Mouse (Mus musculus): ENCODE results near the gene Ebf1. TPM values are rescaled to one million over a fixed set of nuclear protein-coding genes. Genes with fewer than 3 reads are reported as not detected.

Ebf1 gene
- polyA plus RNA-seq, 1 experiment, result not detected

- Histone ChIP-seq H3K4me1 (ENCODE audit: control insufficient read depth, insufficient read depth, low read length) (no peaks in the 10 kb centered on the region), H3K27ac (ENCODE audit: insufficient read depth, low read depth, low read length) (no peak overlapping the region), H3K4me3 (ENCODE audit: insufficient read depth, low read depth, low read length) (no peak overlapping the region)
- TF ChIP-seq POLR2A (IDR thresholded peaks at IDR 0.05; ENCODE audit: insufficient read depth, low read depth, low read length), result no peak
- TF ChIP-seq CTCF (IDR thresholded peaks at IDR 0.05; ENCODE audit: insufficient read depth, low read depth, low read length), result no peak
- 64% methylated on average over 5 of the region's 5 CpGs for WGBS
Measured at GRCm38 (mm10) chr11:44766246-44766645, 149.1 kb downstream of the Ebf1 start.

- 52% methylated on average over 3 of the region's 3 CpGs for WGBS
- Histone ChIP-seq H3K4me1 (ENCODE audit: control insufficient read depth, insufficient read depth, low read length) (no peaks in the 10 kb centered on the region), H3K27ac (ENCODE audit: insufficient read depth, low read depth, low read length) (no peak overlapping the region), H3K4me3 (ENCODE audit: insufficient read depth, low read depth, low read length) (no peak overlapping the region)
- no peak for TF ChIP-seq POLR2A (IDR thresholded peaks at IDR 0.05; ENCODE audit: insufficient read depth, low read depth, low read length)
- no peak for TF ChIP-seq CTCF (IDR thresholded peaks at IDR 0.05; ENCODE audit: insufficient read depth, low read depth, low read length)
Measured at GRCm38 (mm10) chr11:44767322-44767721, 150.2 kb downstream of the Ebf1 start.

GRCm38 (mm10) chr11:44768346-44768745, 151.2 kb downstream of the Ebf1 start:
- H3K4me1 ChIP-seq (ENCODE audit: control insufficient read depth, insufficient read depth, low read length), result no peaks in the 10 kb centered on the region
- WGBS, result 84% methylated on average over 5 of the region's 5 CpGs
- H3K27ac ChIP-seq (ENCODE audit: insufficient read depth, low read depth, low read length), result no peak overlapping the region
- no peak overlapping the region for H3K4me3 ChIP-seq (ENCODE audit: insufficient read depth, low read depth, low read length)
- no peak for TF ChIP-seq CTCF (IDR thresholded peaks at IDR 0.05; ENCODE audit: insufficient read depth, low read depth, low read length)
- no peak for TF ChIP-seq POLR2A (IDR thresholded peaks at IDR 0.05; ENCODE audit: insufficient read depth, low read depth, low read length)

- Histone ChIP-seq H3K4me3 (ENCODE audit: insufficient read depth, low read depth, low read length) (no peak overlapping the region), H3K4me1 (ENCODE audit: control insufficient read depth, insufficient read depth, low read length) (no peaks in the 10 kb centered on the region), H3K27ac (ENCODE audit: insufficient read depth, low read depth, low read length) (no peak overlapping the region)
- WGBS, result 89% methylated on average over 11 of the region's 11 CpGs
- no peak for TF ChIP-seq POLR2A (IDR thresholded peaks at IDR 0.05; ENCODE audit: insufficient read depth, low read depth, low read length)
- TF ChIP-seq CTCF (IDR thresholded peaks at IDR 0.05; ENCODE audit: insufficient read depth, low read depth, low read length), result no peak
Measured at GRCm38 (mm10) chr11:44770989-44771564, 154.0 kb downstream of the Ebf1 start.

- 78% methylated on average over 3 of the region's 3 CpGs for WGBS
- TF ChIP-seq POLR2A (IDR thresholded peaks at IDR 0.05; ENCODE audit: insufficient read depth, low read depth, low read length) (no peak), CTCF (IDR thresholded peaks at IDR 0.05; ENCODE audit: insufficient read depth, low read depth, low read length) (no peak)
- Histone ChIP-seq H3K4me1 (ENCODE audit: control insufficient read depth, insufficient read depth, low read length) (no peaks in the 10 kb centered on the region), H3K4me3 (ENCODE audit: insufficient read depth, low read depth, low read length) (no peak overlapping the region), H3K27ac (ENCODE audit: insufficient read depth, low read depth, low read length) (no peak overlapping the region)
Measured at GRCm38 (mm10) chr11:44774411-44774810, 157.3 kb downstream of the Ebf1 start.

- Histone ChIP-seq H3K4me3 (ENCODE audit: insufficient read depth, low read depth, low read length) (no peak overlapping the region), H3K27ac (ENCODE audit: insufficient read depth, low read depth, low read length) (no peak overlapping the region), H3K4me1 (ENCODE audit: control insufficient read depth, insufficient read depth, low read length) (no peaks in the 10 kb centered on the region)
- no peak for TF ChIP-seq POLR2A (IDR thresholded peaks at IDR 0.05; ENCODE audit: insufficient read depth, low read depth, low read length)
- TF ChIP-seq CTCF (IDR thresholded peaks at IDR 0.05; ENCODE audit: insufficient read depth, low read depth, low read length), result no peak
- 88% methylated on average over 2 of the region's 2 CpGs for WGBS
Measured at GRCm38 (mm10) chr11:44775549-44775948, 158.4 kb downstream of the Ebf1 start.

GRCm38 (mm10) chr11:44776556-44776955, 159.4 kb downstream of the Ebf1 start:
- TF ChIP-seq POLR2A (IDR thresholded peaks at IDR 0.05; ENCODE audit: insufficient read depth, low read depth, low read length) (no peak), CTCF (IDR thresholded peaks at IDR 0.05; ENCODE audit: insufficient read depth, low read depth, low read length) (no peak)
- Histone ChIP-seq H3K27ac (ENCODE audit: insufficient read depth, low read depth, low read length) (no peak overlapping the region), H3K4me1 (ENCODE audit: control insufficient read depth, insufficient read depth, low read length) (no peaks in the 10 kb centered on the region), H3K4me3 (ENCODE audit: insufficient read depth, low read depth, low read length) (no peak overlapping the region)
- WGBS, result 90% methylated on average over 2 of the region's 2 CpGs

GRCm38 (mm10) chr11:44777331-44778310, 160.5 kb downstream of the Ebf1 start:
- 40% methylated on average over 16 of the region's 16 CpGs for WGBS
- no peak overlapping the region for H3K27ac ChIP-seq (ENCODE audit: insufficient read depth, low read depth, low read length)
- no peak overlapping the region for H3K4me3 ChIP-seq (ENCODE audit: insufficient read depth, low read depth, low read length)
- no peaks in the 10 kb centered on the region for H3K4me1 ChIP-seq (ENCODE audit: control insufficient read depth, insufficient read depth, low read length)
- no peak for TF ChIP-seq CTCF (IDR thresholded peaks at IDR 0.05; ENCODE audit: insufficient read depth, low read depth, low read length)
- TF ChIP-seq POLR2A (IDR thresholded peaks at IDR 0.05; ENCODE audit: insufficient read depth, low read depth, low read length), result no peak

- no peak for TF ChIP-seq CTCF (IDR thresholded peaks at IDR 0.05; ENCODE audit: insufficient read depth, low read depth, low read length)
- no peak for TF ChIP-seq POLR2A (IDR thresholded peaks at IDR 0.05; ENCODE audit: insufficient read depth, low read depth, low read length)
- 97% methylated on average over 1 of the region's 1 CpGs for WGBS
- H3K4me1 ChIP-seq (ENCODE audit: control insufficient read depth, insufficient read depth, low read length), result no peaks in the 10 kb centered on the region
- no peak overlapping the region for H3K27ac ChIP-seq (ENCODE audit: insufficient read depth, low read depth, low read length)
- no peak overlapping the region for H3K4me3 ChIP-seq (ENCODE audit: insufficient read depth, low read depth, low read length)
Measured at GRCm38 (mm10) chr11:44779030-44779429, 161.9 kb downstream of the Ebf1 start.

Measured in olfactory bulb, adult 2 months (tissue).